In the genomic region with DNA sequence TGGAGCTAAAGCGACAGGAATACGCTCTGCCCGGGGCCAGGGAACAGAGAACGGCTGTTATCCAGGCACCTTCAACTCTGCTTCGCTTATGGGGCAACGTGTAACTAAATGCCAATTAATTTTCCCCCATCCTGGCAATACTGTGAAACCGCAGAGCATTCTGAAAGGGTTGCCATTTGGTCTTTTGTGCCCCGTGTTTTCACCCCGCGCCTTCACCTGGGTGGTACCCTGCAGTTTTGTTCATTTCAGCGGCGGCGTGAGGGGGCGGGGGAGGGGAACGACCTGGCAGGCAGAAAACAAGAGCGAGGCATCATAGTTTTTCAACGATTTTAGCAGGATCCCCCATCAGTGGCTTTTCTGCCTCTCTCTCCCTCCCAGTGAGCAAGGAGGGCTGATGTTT, we compare ENCODE assay signal across 11 mouse cellular contexts. TPM values are rescaled to one million over a fixed set of nuclear protein-coding genes. Genes with fewer than 3 reads are reported as not detected.
A peak's percentile ranks its signal among the peaks of the same experiment; 100 is the strongest.
DNase-seq lines count a peak whose midpoint lies in the region; ATAC-seq lines count a peak whose summit lies in the region.
"Had no signal": no experiment of that assay in that cellular context is flagged by ENCODE, and none has a peak within 500 bp of the region (broad histone marks: within the 10 kb centered on the region; RNA-seq: fewer than 3 reads in every experiment).

No protein-coding gene starts in this region.

- H3K27ac ChIP-seq in kidney, embryonic 16.5 days (ENCODE audit: low read length): no peak overlapping the region
- H3K27ac ChIP-seq in forebrain, embryonic 10.5 days: 0 out of 2 replicates have a peak overlapping the region, but pooled peaks have one; percentile 15
- no peak overlapping the region for H3K27ac ChIP-seq in intestine, embryonic 15.5 days
- H3K27ac ChIP-seq in neural tube, embryonic 11.5 days (ENCODE audit: low read depth, low read length): no peak overlapping the region

- no peak overlapping the region for H3K9ac ChIP-seq in kidney, embryonic 16.5 days (replicated peaks; ENCODE audit: low read length)
- H3K9ac ChIP-seq in intestine, embryonic 15.5 days: no peak overlapping the region
- H3K9ac ChIP-seq in neural tube, embryonic 11.5 days (ENCODE audit: low read length): peak overlapping the region; percentile 28; the same call in 1 of the 2 replicates

- H3K27me3 ChIP-seq in kidney, embryonic 16.5 days (ENCODE audit: insufficient read depth, low read length): 0 out of 2 replicates have a peak, but pooled peaks cover 3% of the 10 kb centered on the region
- peaks cover 78% of the 10 kb centered on the region for H3K27me3 ChIP-seq in forebrain, embryonic 10.5 days (ENCODE audit: poor library complexity, severe bottlenecking)
- no peaks in the 10 kb centered on the region for H3K27me3 ChIP-seq in intestine, embryonic 15.5 days (replicated peaks)
- H3K27me3 ChIP-seq in neural tube, embryonic 11.5 days (ENCODE audit: control insufficient read depth, insufficient read depth, low read length): no peaks in the 10 kb centered on the region

- DNase-seq in kidney, adult 9 months: no peak
- DNase-seq in forebrain, embryonic 10.5 days (ENCODE audit: extremely low spot score, low spot score): peak; percentile 52
- peak; percentile 44 for DNase-seq in neural tube, embryonic 11.5 days (ENCODE audit: low spot score)
- DNase-seq in right cerebral cortex, postnatal 25 days: no peak
- no peak for DNase-seq in urinary bladder, postnatal 14 days (ENCODE audit: low spot score)
- DNase-seq: cerebellum, adult 9-10 months; kidney, adult 8-10 months had no signal

- 5% methylated on average over 17 of the region's 17 CpGs for WGBS in kidney, embryonic 16.5 days
- WGBS in forebrain, embryonic 10.5 days: 11% methylated on average over 17 of the region's 17 CpGs
- whole genome bisulfite sequencing in intestine, embryonic 15.5 days: 24% methylated on average over 17 of the region's 17 CpGs
- WGBS in neural tube, embryonic 11.5 days: 15% methylated on average over 17 of the region's 17 CpGs

- H3K4me2 ChIP-seq in kidney, embryonic 16.5 days (replicated peaks; ENCODE audit: low read depth, low read length): peak overlapping the region; percentile 47
- H3K4me2 ChIP-seq in intestine, embryonic 15.5 days (replicated peaks): peak overlapping the region; percentile 46
- H3K4me2 ChIP-seq in neural tube, embryonic 11.5 days (ENCODE audit: low read depth): peak overlapping the region; percentile 34

- ATAC-seq in kidney, embryonic 16.5 days (ENCODE audit: low FRiP score, low TSS enrichment): no peak
- no peak for ATAC-seq in intestine, embryonic 15.5 days
- ATAC-seq in neural tube, embryonic 11.5 days (ENCODE audit: insufficient read depth, low FRiP score, low TSS enrichment): no peak
- no peak for ATAC-seq in granulocyte monocyte progenitor cell, adult 5-6 weeks (replicated peaks; ENCODE audit: poor library complexity, severe bottlenecking)

- no peaks in the 10 kb centered on the region for H3K36me3 ChIP-seq in kidney, embryonic 16.5 days (ENCODE audit: insufficient read depth, low read length)
- H3K36me3 ChIP-seq in forebrain, embryonic 10.5 days (replicated peaks): no peaks in the 10 kb centered on the region
- no peaks in the 10 kb centered on the region for H3K36me3 ChIP-seq in intestine, embryonic 15.5 days
- H3K36me3 ChIP-seq in neural tube, embryonic 11.5 days (ENCODE audit: control insufficient read depth, insufficient read depth, low read length): no peaks in the 10 kb centered on the region

- peaks cover 9% of the 10 kb centered on the region; the same call in 1 of the 2 replicates for H3K4me1 ChIP-seq in kidney, embryonic 16.5 days (ENCODE audit: insufficient read depth, low read length)
- H3K4me1 ChIP-seq in forebrain, embryonic 10.5 days: peaks cover 32% of the 10 kb centered on the region
- no peaks in the 10 kb centered on the region for H3K4me1 ChIP-seq in intestine, embryonic 15.5 days (replicated peaks)
- peaks cover 9% of the 10 kb centered on the region; the same call in 1 of the 2 replicates for H3K4me1 ChIP-seq in neural tube, embryonic 11.5 days (ENCODE audit: control insufficient read depth, insufficient read depth, low read length)

- H3K9me3 ChIP-seq in kidney, embryonic 16.5 days (ENCODE audit: low read length): peaks cover 3% of the 10 kb centered on the region; the same call in 1 of the 2 replicates
- H3K9me3 ChIP-seq in forebrain, embryonic 10.5 days: peaks cover 3% of the 10 kb centered on the region
- no peaks in the 10 kb centered on the region for H3K9me3 ChIP-seq in intestine, embryonic 15.5 days
- no peaks in the 10 kb centered on the region for H3K9me3 ChIP-seq in neural tube, embryonic 11.5 days (ENCODE audit: control insufficient read depth, low read length)

- H3K4me3 ChIP-seq in kidney, embryonic 16.5 days (ENCODE audit: low read length): peak overlapping the region; percentile 34
- H3K4me3 ChIP-seq in forebrain, embryonic 10.5 days: peak overlapping the region; percentile 39
- H3K4me3 ChIP-seq in intestine, embryonic 15.5 days (replicated peaks): peak overlapping the region; percentile 15; the same call in 1 of the 2 replicates
- H3K4me3 ChIP-seq in neural tube, embryonic 11.5 days (ENCODE audit: low read depth, low read length): no peak overlapping the region

RNA-seq across cellular contexts. Expression of a gene that starts 54.8 kb away (rescaled TPM):
- polyA plus RNA-seq in kidney, embryonic 16.5 days (2015; fragmentation: Nextera tagmentation; extraction: Ambion mirVana): not detected in 2 replicates
- 2.4 and 3.0 TPM in 2 replicates for polyA plus RNA-seq in forebrain, embryonic 10.5 days (2016; fragmentation: Nextera tagmentation; extraction: Ambion mirVana)
- polyA plus RNA-seq in intestine, embryonic 15.5 days (2015; fragmentation: Nextera tagmentation; extraction: Ambion mirVana): not detected in 2 replicates
- polyA plus RNA-seq in neural tube, embryonic 11.5 days (2014; fragmentation: Nextera tagmentation; extraction: Ambion mirVana): 11.3 and 12.8 TPM in 2 replicates
- not detected in 2 replicates for total RNA-seq in granulocyte monocyte progenitor cell, adult 5-6 weeks (2014; fragmentation: Nextera tagmentation)
- not detected in 2 replicates for total RNA-seq in granulocyte monocyte progenitor cell, adult 5-6 weeks (2017)
- total RNA-seq: monocyte, adult 5-6 weeks had no signal

RNA-seq across cellular contexts. Expression of a gene that starts 56.8 kb away (rescaled TPM):
- polyA plus RNA-seq in kidney, embryonic 16.5 days (2015; fragmentation: Nextera tagmentation; extraction: Ambion mirVana): 137 and 142 TPM in 2 replicates
- polyA plus RNA-seq in forebrain, embryonic 10.5 days (2016; fragmentation: Nextera tagmentation; extraction: Ambion mirVana): 129 and 132 TPM in 2 replicates
- 151 and 155 TPM in 2 replicates for polyA plus RNA-seq in intestine, embryonic 15.5 days (2015; fragmentation: Nextera tagmentation; extraction: Ambion mirVana)
- polyA plus RNA-seq in neural tube, embryonic 11.5 days (2014; fragmentation: Nextera tagmentation; extraction: Ambion mirVana): 106 and 113 TPM in 2 replicates
- total RNA-seq in granulocyte monocyte progenitor cell, adult 5-6 weeks (2014; fragmentation: Nextera tagmentation): 135 and 160 TPM in 2 replicates
- 133 and 146 TPM in 2 replicates for total RNA-seq in granulocyte monocyte progenitor cell, adult 5-6 weeks (2017)

RNA-seq across cellular contexts. Expression of a gene that starts 57.3 kb away (rescaled TPM):
- 16.0 and 17.9 TPM in 2 replicates for polyA plus RNA-seq in kidney, embryonic 16.5 days (2015; fragmentation: Nextera tagmentation; extraction: Ambion mirVana)
- 8.6 and 9.8 TPM in 2 replicates for polyA plus RNA-seq in forebrain, embryonic 10.5 days (2016; fragmentation: Nextera tagmentation; extraction: Ambion mirVana)
- polyA plus RNA-seq in intestine, embryonic 15.5 days (2015; fragmentation: Nextera tagmentation; extraction: Ambion mirVana): 13.3 and 15.0 TPM in 2 replicates
- polyA plus RNA-seq in neural tube, embryonic 11.5 days (2014; fragmentation: Nextera tagmentation; extraction: Ambion mirVana): 9.8 and 10.5 TPM in 2 replicates
- 7.9 and 8.9 TPM in 2 replicates for total RNA-seq in granulocyte monocyte progenitor cell, adult 5-6 weeks (2014; fragmentation: Nextera tagmentation)
- total RNA-seq in granulocyte monocyte progenitor cell, adult 5-6 weeks (2017): 5.6 and 11.3 TPM in 2 replicates

Comparison
In these comparisons a context has a peak if more than half of its experiments do, and no peak if none do; other contexts are left out.
1. DNase-seq: peak in forebrain, embryonic 10.5 days (single experiment) and neural tube, embryonic 11.5 days (single experiment); none in kidney, adult 9 months (single experiment), right cerebral cortex, postnatal 25 days (single experiment) and urinary bladder, postnatal 14 days (single experiment).
2. Peak in every context shown above with its lines, with median percentiles within 50 percentile points of each other: H3K4me2 ChIP-seq.